Mouse (Mus musculus) neural tube, embryonic 14.5 days (tissue): ENCODE measurements around the gene Prr5l. TPM values are rescaled to one million over a fixed set of nuclear protein-coding genes. Genes with fewer than 3 reads are reported as not detected.

Experiments used
- ATAC-seq: fragments of 200-750 bp; cut with Nextera tagmentation; 2 replicates; pipeline ENCODE4 v1.8.0; 2017; ENCODE audit warnings: low read depth, mild to moderate bottlenecking, moderate TSS enrichment, moderate library complexity
- H3K27ac ChIP-seq: fragments of 300-500 bp; sonication (generic); 2 replicates; pipeline ENCODE4 v1.5.1; 2014; ENCODE audit warnings: low read depth, mild to moderate bottlenecking, control low read depth, low read length, moderate library complexity, mixed read lengths
- H3K27me3 ChIP-seq: fragments of 300-500 bp; sonication (generic); 2 replicates; pipeline ENCODE4 v1.6.1; 2014; ENCODE audit warnings: low read length; ENCODE audit not compliant: control insufficient read depth, insufficient read depth
- H3K36me3 ChIP-seq: fragments of 300-500 bp; sonication (generic); 2 replicates; pipeline ENCODE4 v1.6.1; 2014; ENCODE audit warnings: low read length, mixed read lengths; ENCODE audit not compliant: control insufficient read depth, insufficient read depth
- H3K4me1 ChIP-seq: fragments of 300-500 bp; sonication (generic); 2 replicates; pipeline ENCODE4 v1.6.1; 2014; ENCODE audit warnings: low read length; ENCODE audit not compliant: control insufficient read depth, insufficient read depth
- H3K4me2 ChIP-seq: fragments of 300-500 bp; sonication (generic); 2 replicates; pipeline ENCODE4 v1.6.1; 2014; ENCODE audit warnings: mild to moderate bottlenecking, low read depth, low read length, control low read depth
- H3K4me3 ChIP-seq: fragments of 300-500 bp; sonication (generic); 2 replicates; pipeline ENCODE4 v1.5.1; 2014; ENCODE audit warnings: low read depth, low read length, control low read depth, mixed read lengths
- H3K9ac ChIP-seq: fragments of 300-500 bp; sonication (generic); replicated peaks from 2 replicates; pipeline ENCODE4 v1.6.1; 2014; ENCODE audit warnings: low read depth, mild to moderate bottlenecking, control low read depth, low read length, mixed read lengths
- H3K9me3 ChIP-seq: fragments of 300-500 bp; sonication (generic); 2 replicates; pipeline ENCODE4 v1.6.1; 2016; ENCODE audit warnings: low read length; ENCODE audit not compliant: control insufficient read depth
- WGBS: fragments of 180-500 bp; shearing (Covaris S2); extraction: QIAGEN DNeasy Blood & Tissue Kit; methylation state at CpG from one replicate; pipeline ENCODE4 v1.1.7; 2014; 5-methylcytosine and 5-hydroxymethylcytosine counted together
- polyA plus RNA-seq: library from polyadenylated mRNA; unstranded; fragments of >200 nt; fragmentation: Nextera tagmentation; extraction: Ambion mirVana; gene quantifications from 2 replicates; pipeline ENCODE4 v1.2.1, GENCODE M21; 2014

The Prr5l gene
- polyA plus RNA-seq, 1 experiment from 2014 or later: 5.6 TPM

DNA sequence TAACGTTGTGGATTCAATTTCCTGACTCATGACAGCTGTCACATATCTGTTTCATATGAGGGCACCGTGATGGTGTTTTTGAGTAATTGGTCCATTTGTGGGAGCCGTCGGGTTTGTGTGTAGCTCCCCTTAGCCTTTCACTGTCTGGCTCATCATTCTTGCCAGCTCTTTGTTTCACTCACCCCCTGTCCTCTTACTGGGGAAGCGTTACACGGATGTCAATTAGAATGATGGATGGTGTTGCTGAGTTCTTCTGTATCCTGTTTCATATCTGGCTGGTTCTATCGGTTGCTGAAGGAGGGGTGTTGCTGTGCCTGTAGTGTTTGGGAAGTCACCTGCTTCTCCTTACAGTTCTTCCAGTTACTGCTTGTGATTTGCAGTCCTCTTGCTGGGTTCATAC is 8.3 kb upstream of the Prr5l start:
- H3K4me1 ChIP-seq: peaks cover 9% of the 10 kb centered on the region
- H3K4me2 ChIP-seq: no peak overlapping the region
- H3K27me3 ChIP-seq: no peaks in the 10 kb centered on the region
- no peak overlapping the region for H3K9ac ChIP-seq
- WGBS: 32% methylated on average over 7 of the region's 7 CpGs
- ATAC-seq: peak; percentile 29; the same call in 1 of the 2 replicates
- H3K36me3 ChIP-seq: no peaks in the 10 kb centered on the region
- H3K4me3 ChIP-seq: no peak overlapping the region
- H3K9me3 ChIP-seq: no peaks in the 10 kb centered on the region
- no peak overlapping the region for H3K27ac ChIP-seq

GRCm38 (mm10) chr2:101888886-101889285 is 6.1 kb upstream of the Prr5l start:
- H3K9ac ChIP-seq: no peak overlapping the region
- H3K4me3 ChIP-seq: no peak overlapping the region
- H3K27ac ChIP-seq: no peak overlapping the region
- no peaks in the 10 kb centered on the region for H3K27me3 ChIP-seq
- no peaks in the 10 kb centered on the region for H3K9me3 ChIP-seq
- WGBS: 93% methylated on average over 8 of the region's 8 CpGs
- no peak overlapping the region for H3K4me2 ChIP-seq
- ATAC-seq: no peak
- H3K4me1 ChIP-seq: peaks cover 9% of the 10 kb centered on the region
- no peaks in the 10 kb centered on the region for H3K36me3 ChIP-seq

DNA sequence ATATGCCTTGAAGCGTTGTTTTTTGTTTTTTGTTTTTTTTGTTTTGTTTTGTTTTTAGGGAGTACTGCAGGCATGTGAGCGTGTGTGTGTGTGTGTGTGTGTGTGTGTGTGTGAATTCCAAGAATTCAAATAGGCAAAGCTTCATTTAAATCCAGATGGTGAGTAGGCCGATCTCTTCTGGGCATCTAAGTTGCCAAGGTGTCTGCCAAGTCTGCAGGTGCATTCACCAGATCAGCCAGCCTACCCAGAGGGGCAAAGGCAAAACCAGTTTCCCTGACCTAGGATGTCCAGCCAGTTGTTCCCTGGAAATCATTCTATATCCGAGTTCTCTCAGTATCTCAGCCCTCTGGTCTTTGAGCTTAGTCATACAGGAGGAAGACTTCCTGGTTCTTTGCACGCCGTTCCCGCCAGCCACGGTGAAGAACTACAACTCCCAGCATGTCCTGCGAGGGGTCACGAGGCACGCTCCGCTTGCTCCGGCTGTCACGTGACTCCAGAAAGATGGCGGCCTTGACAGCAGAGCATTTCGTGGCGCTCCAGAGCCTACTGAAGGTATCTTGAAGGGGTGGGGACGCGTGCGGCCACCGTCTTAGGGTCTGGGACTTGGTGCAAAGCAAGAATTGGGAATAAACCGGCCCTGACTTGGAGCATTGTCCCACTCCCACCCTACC is 3.1 kb upstream of the Prr5l start, which contains the start of gene Commd9:
Commd9 (plus strand) TSS at position 480 of the 671 bp plus-strand sequence.
- Histone ChIP-seq H3K27me3 (no peaks in the 10 kb centered on the region), H3K36me3 (no peaks in the 10 kb centered on the region), H3K4me3 (peak within 1 kb of the TSS; percentile 67), H3K4me1 (peaks cover 9% of the 10 kb centered on the region), H3K27ac (0 out of 2 replicates have a peak within 1 kb of the TSS, but pooled peaks have one; percentile 57), H3K4me2 (peak within 1 kb of the TSS; percentile 62), H3K9me3 (no peaks in the 10 kb centered on the region), H3K9ac (peak within 1 kb of the TSS; percentile 80)
- WGBS: 12% methylated on average over 22 of the region's 22 CpGs
- peak; percentile 98 for ATAC-seq

DNA sequence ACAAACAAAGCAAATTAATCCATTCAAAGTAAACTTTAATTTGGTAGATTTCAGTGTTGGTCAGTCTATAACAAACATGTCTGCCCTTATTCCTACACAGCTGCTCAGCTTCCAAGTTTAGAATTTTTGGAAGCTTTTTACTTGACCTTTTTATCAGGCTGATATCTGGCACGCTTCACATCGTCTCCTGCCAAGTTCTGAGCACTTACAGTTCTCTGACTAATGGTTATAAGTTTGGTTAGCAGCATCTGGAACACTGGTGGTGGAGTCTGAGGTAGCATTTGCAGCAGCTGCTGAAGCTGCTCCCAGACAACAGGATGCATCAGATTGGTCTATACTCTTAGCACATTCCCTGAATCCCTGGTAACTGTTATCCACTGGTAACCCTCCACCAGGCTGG is 1.5 kb upstream of the Prr5l start:
- Histone ChIP-seq H3K27me3 (no peaks in the 10 kb centered on the region), H3K27ac (no peak overlapping the region), H3K4me2 (no peak overlapping the region), H3K9me3 (no peaks in the 10 kb centered on the region), H3K4me1 (peaks cover 9% of the 10 kb centered on the region), H3K36me3 (no peaks in the 10 kb centered on the region), H3K9ac (no peak overlapping the region), H3K4me3 (no peak overlapping the region)
- 87% methylated on average over 2 of the region's 2 CpGs for WGBS
- ATAC-seq: no peak

- H3K27ac ChIP-seq: no peak overlapping the region
- H3K4me3 ChIP-seq: no peak overlapping the region
- H3K27me3 ChIP-seq: no peaks in the 10 kb centered on the region
- H3K9ac ChIP-seq: no peak overlapping the region
- no peaks in the 10 kb centered on the region for H3K36me3 ChIP-seq
- no peaks in the 10 kb centered on the region for H3K9me3 ChIP-seq
- H3K4me2 ChIP-seq: no peak overlapping the region
- ATAC-seq: no peak
- peaks cover 2% of the 10 kb centered on the region for H3K4me1 ChIP-seq
- 93% methylated on average over 9 of the region's 9 CpGs for WGBS
Observed at GRCm38 (mm10) chr2:101881471-101882162, 1.2 kb downstream of the Prr5l start.

DNA sequence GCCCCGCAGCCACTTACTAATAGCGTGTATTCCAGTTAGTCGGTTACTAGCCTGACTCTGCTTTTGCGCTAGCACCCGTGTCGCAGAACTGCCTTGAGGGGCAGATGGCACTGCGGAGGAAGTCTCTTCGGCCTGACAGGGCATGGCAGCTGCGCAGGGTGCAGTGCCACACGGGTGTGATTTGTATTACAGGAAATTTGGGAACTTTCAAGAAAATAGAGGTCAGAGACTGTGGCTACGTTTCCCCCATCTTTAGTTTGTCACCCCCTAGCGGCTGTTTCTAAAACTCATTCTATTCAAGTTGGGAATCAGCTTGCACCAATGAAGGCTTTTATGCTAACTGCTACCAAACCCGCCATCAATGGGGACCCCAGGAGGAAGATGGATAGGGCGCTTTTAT is 11.6 kb downstream of the Prr5l start:
- Histone ChIP-seq H3K9me3 (no peaks in the 10 kb centered on the region), H3K4me3 (no peak overlapping the region), H3K9ac (no peak overlapping the region), H3K27me3 (no peaks in the 10 kb centered on the region), H3K36me3 (no peaks in the 10 kb centered on the region), H3K27ac (no peak overlapping the region), H3K4me1 (no peaks in the 10 kb centered on the region), H3K4me2 (0 out of 2 replicates have a peak overlapping the region, but pooled peaks have one; percentile 23)
- no peak for ATAC-seq
- WGBS: 30% methylated on average over 14 of the region's 14 CpGs

GRCm38 (mm10) chr2:101868683-101869082 is 14.1 kb downstream of the Prr5l start:
- no peak for ATAC-seq
- Histone ChIP-seq H3K27me3 (no peaks in the 10 kb centered on the region), H3K9me3 (no peaks in the 10 kb centered on the region), H3K9ac (no peak overlapping the region), H3K27ac (no peak overlapping the region), H3K4me3 (no peak overlapping the region), H3K4me1 (no peaks in the 10 kb centered on the region), H3K36me3 (no peaks in the 10 kb centered on the region), H3K4me2 (no peak overlapping the region)
- 91% methylated on average over 4 of the region's 4 CpGs for WGBS

GRCm38 (mm10) chr2:101862219-101863123 is 20.4 kb downstream of the Prr5l start:
- Histone ChIP-seq H3K4me2 (no peak overlapping the region), H3K36me3 (no peaks in the 10 kb centered on the region), H3K9ac (no peak overlapping the region), H3K4me1 (no peaks in the 10 kb centered on the region), H3K27ac (no peak overlapping the region), H3K4me3 (no peak overlapping the region), H3K9me3 (no peaks in the 10 kb centered on the region), H3K27me3 (no peaks in the 10 kb centered on the region)
- WGBS: 70% methylated on average over 15 of the region's 15 CpGs
- ATAC-seq: no peak
